In genomic region chr4:32291406-32291805, GRCm38 (mm10) we compare ENCODE assay signal across 16 mouse cellular contexts. TPM values are rescaled to one million over a fixed set of nuclear protein-coding genes. Genes with fewer than 3 reads are reported as not detected.
DNase-seq lines count a peak whose midpoint lies in the region; ATAC-seq and TF ChIP-seq lines count a peak whose summit lies in the region.
"Had no signal": no experiment of that assay in that cellular context is flagged by ENCODE, and none has a peak within 500 bp of the region (broad histone marks: within the 10 kb centered on the region; RNA-seq: fewer than 3 reads in every experiment).

No protein-coding gene starts in this region.

- WGBS in lung, embryonic 14.5 days, result 53% methylated on average over 4 of the region's 4 CpGs
- WGBS in forebrain, embryonic 12.5 days, result 88% methylated on average over 4 of the region's 4 CpGs

- peak overlapping the region; percentile 10; the same call in 1 of the 2 replicates for H3K9ac ChIP-seq in lung, embryonic 14.5 days
- H3K9ac ChIP-seq in forebrain, embryonic 12.5 days, result no peak overlapping the region
- H3K9ac ChIP-seq: liver, embryonic 15.5 days; neural tube, embryonic 15.5 days had no signal

- 0 out of 2 replicates have a peak overlapping the region, but pooled peaks have one; percentile 15 for H3K27ac ChIP-seq in lung, embryonic 14.5 days (ENCODE audit: low read depth)
- no peak overlapping the region for H3K27ac ChIP-seq in forebrain, embryonic 12.5 days
- H3K27ac ChIP-seq: hindbrain, embryonic 10.5 days; liver, embryonic 15.5 days; neural tube, embryonic 15.5 days had no signal

- no peaks in the 10 kb centered on the region for H3K9me3 ChIP-seq in lung, embryonic 14.5 days (ENCODE audit: low read depth, low read length)
- no peaks in the 10 kb centered on the region for H3K9me3 ChIP-seq in forebrain, embryonic 12.5 days
- H3K9me3 ChIP-seq: hindbrain, embryonic 10.5 days; liver, embryonic 15.5 days; neural tube, embryonic 15.5 days had no signal

- no peaks in the 10 kb centered on the region for H3K36me3 ChIP-seq in lung, embryonic 14.5 days (ENCODE audit: insufficient read depth)
- H3K36me3 ChIP-seq in forebrain, embryonic 12.5 days (replicated peaks), result no peaks in the 10 kb centered on the region
- H3K36me3 ChIP-seq: hindbrain, embryonic 10.5 days; liver, embryonic 15.5 days; neural tube, embryonic 15.5 days had no signal

- ATAC-seq in lung, embryonic 14.5 days (ENCODE audit: insufficient read depth), result no peak
- ATAC-seq in CD4-positive, CD25-positive, alpha-beta regulatory T cell, adult 4 months, result peak; percentile 57
- peak; percentile 67 for ATAC-seq in activated CD4-positive, CD25-positive, alpha-beta regulatory T cell, adult 4 months
- ATAC-seq in forebrain, embryonic 12.5 days (ENCODE audit: low FRiP score), result no peak
- ATAC-seq: midbrain, embryonic 16.5 days had no signal

- DNase-seq in lung, embryonic 14.5 days, result peak; percentile 35
- DNase-seq in lung, postnatal 36 days, result no peak
- DNase-seq in thymus, postnatal 10 days (ENCODE audit: low spot score in 2 of 2), result peak; percentile 19 to 31
- no peak for DNase-seq in kidney, postnatal 4 days
- DNase-seq: cerebellum, adult 11 months; gastrocnemius, postnatal 36 days; kidney, adult 2 months; spleen, adult 18-20 months had no signal

- peaks cover 42% of the 10 kb centered on the region for H3K4me1 ChIP-seq in lung, embryonic 14.5 days (ENCODE audit: insufficient read depth)
- H3K4me1 ChIP-seq in forebrain, embryonic 12.5 days, result peaks cover 50% of the 10 kb centered on the region

- H3K4me2 ChIP-seq in lung, embryonic 14.5 days, result no peak overlapping the region
- no peak overlapping the region for H3K4me2 ChIP-seq in forebrain, embryonic 12.5 days
- H3K4me2 ChIP-seq: liver, embryonic 15.5 days; neural tube, embryonic 15.5 days had no signal

- H3K4me3 ChIP-seq in lung, embryonic 14.5 days (ENCODE audit: low read depth, low read length), result no peak overlapping the region
- H3K4me3 ChIP-seq in forebrain, embryonic 12.5 days (replicated peaks), result no peak overlapping the region
- H3K4me3 ChIP-seq: erythroblast, embryonic 14.5 days; hindbrain, embryonic 10.5 days; liver, embryonic 15.5 days; neural tube, embryonic 15.5 days had no signal

- no peak for TF ChIP-seq CTCF in lung, embryonic 14.5 days (IDR thresholded peaks at IDR 0.05; ENCODE audit: low read depth)

- no peaks in the 10 kb centered on the region for H3K27me3 ChIP-seq in lung, embryonic 14.5 days (ENCODE audit: insufficient read depth, low read length)
- no peaks in the 10 kb centered on the region for H3K27me3 ChIP-seq in forebrain, embryonic 12.5 days
- H3K27me3 ChIP-seq: liver, embryonic 15.5 days; neural tube, embryonic 15.5 days had no signal

RNA-seq across cellular contexts. Expression of gene Bach2, which starts 52.8 kb away (rescaled TPM):
- polyA plus RNA-seq in lung, embryonic 14.5 days (2014; fragmentation: Nextera tagmentation; extraction: Ambion mirVana), result 12.8 and 16.1 TPM in 2 replicates
- polyA plus RNA-seq in CD4-positive, CD25-positive, alpha-beta regulatory T cell, adult 4 months (2017; shearing (Covaris generic)), result 10 to 100 TPM; 21.5 to 23.6 TPM
- polyA plus RNA-seq in activated CD4-positive, CD25-positive, alpha-beta regulatory T cell, adult 4 months (2017; shearing (Covaris generic)), result 10 to 100 TPM; 11.8 to 17.2 TPM
- polyA plus RNA-seq in forebrain, embryonic 12.5 days (2016; fragmentation: Nextera tagmentation; extraction: Ambion mirVana), result 22.3 and 27.7 TPM in 2 replicates

Comparison
In these comparisons a context has a peak if more than half of its experiments do, and no peak if none do; other contexts are left out.
1. DNase-seq: peak in lung, embryonic 14.5 days (single experiment) and thymus, postnatal 10 days (2 of 2); none in lung, postnatal 36 days (single experiment) and kidney, postnatal 4 days (0 of 2).
2. ATAC-seq: peak in CD4-positive, CD25-positive, alpha-beta regulatory T cell, adult 4 months (single experiment) and activated CD4-positive, CD25-positive, alpha-beta regulatory T cell, adult 4 months (single experiment); none in lung, embryonic 14.5 days (single experiment) and forebrain, embryonic 12.5 days (single experiment).